Mouse (Mus musculus): Measurements from ENCODE around the gene Tjp1. TPM values are rescaled to one million over a fixed set of nuclear protein-coding genes. Genes with fewer than 3 reads are reported as not detected.

Tjp1 gene
- polyA plus RNA-seq, 1 experiment from 2014 or later, result 33.9 TPM

DNA sequence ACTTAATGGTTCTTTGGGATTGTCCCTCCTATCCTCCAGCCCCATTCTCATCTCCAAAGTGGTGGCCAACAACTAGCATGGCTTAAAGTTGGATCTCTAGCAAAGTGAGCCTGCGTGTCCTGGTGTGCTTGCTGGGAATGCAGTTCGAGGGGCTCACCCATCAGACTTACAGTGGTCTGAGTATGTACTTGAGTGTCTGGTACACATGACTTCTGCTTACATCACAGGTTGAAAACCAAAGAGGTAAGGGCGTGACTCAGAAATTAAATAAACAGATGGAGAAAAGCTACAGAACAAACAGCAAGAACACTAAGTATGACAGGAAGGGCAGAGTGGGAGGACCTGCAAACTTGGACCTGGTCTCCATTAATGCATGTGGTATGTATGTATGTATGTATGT, 67.4 kb downstream of the Tjp1 start:
- no peak for ATAC-seq (ENCODE audit: low FRiP score, low read depth)
- Histone ChIP-seq H3K36me3 (no peaks in the 10 kb centered on the region), H3K9me3 (no peaks in the 10 kb centered on the region), H3K4me2 (replicated peaks) (no peak overlapping the region), H3K4me3 (no peak overlapping the region), H3K9ac (replicated peaks) (no peak overlapping the region), H3K4me1 (no peaks in the 10 kb centered on the region; the same call in 1 of the 2 replicates), H3K27me3 (no peaks in the 10 kb centered on the region), H3K27ac (replicated peaks) (no peak overlapping the region)
- 92% methylated on average over 3 of the region's 3 CpGs for WGBS

DNA sequence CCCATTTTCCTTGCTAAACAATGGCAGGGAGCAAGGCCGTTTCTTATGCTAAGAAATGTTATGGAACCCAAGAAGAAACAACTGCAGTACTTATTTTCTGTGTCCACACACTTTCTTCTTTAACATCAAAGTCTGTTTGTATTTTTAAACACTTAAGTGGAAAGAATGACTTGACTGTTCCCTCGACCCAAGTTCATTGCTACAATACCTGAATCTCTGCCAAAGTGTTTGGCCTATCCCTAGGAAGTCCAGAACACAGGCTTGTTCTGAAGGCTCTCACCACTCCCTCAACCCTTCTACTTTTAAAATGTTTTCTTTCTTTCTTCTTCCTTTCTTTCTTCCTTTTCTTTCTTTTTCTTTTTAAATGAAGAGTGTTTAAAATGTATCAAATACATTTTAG, 71.5 kb downstream of the Tjp1 start:
- Histone ChIP-seq H3K27me3 (no peaks in the 10 kb centered on the region), H3K9ac (replicated peaks) (no peak overlapping the region), H3K36me3 (no peaks in the 10 kb centered on the region), H3K4me2 (replicated peaks) (no peak overlapping the region), H3K27ac (replicated peaks) (no peak overlapping the region), H3K4me3 (no peak overlapping the region), H3K4me1 (peaks cover 6% of the 10 kb centered on the region), H3K9me3 (no peaks in the 10 kb centered on the region)
- 80% methylated on average over 2 of the region's 2 CpGs for WGBS
- ATAC-seq (ENCODE audit: low FRiP score, low read depth), result no peak

DNA sequence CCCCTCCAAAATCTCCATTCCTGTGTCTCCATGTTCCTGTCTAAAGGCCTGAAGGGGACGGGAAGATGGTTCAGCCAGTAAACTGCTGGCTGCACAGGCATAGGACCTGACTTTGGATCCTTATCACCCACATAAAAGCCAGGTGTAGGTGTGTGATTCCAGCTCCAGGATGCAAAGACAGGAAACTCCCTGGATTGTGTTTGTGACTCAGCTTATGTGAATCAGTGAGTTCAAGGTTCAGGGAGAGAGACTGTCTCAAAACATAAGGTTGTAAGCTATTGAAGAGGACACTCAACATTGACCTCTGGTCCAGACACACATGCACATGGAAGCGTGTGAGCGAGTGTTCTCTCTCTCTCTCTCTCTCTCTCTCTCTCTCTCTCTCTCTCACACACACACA, 72.4 kb downstream of the Tjp1 start:
- peaks cover 11% of the 10 kb centered on the region for H3K4me1 ChIP-seq
- no peak for ATAC-seq (ENCODE audit: low FRiP score, low read depth)
- no peak overlapping the region for H3K9ac ChIP-seq (replicated peaks)
- H3K4me2 ChIP-seq (replicated peaks), result no peak overlapping the region
- H3K27me3 ChIP-seq, result no peaks in the 10 kb centered on the region
- no peaks in the 10 kb centered on the region for H3K36me3 ChIP-seq
- no peak overlapping the region for H3K4me3 ChIP-seq
- H3K9me3 ChIP-seq, result no peaks in the 10 kb centered on the region
- WGBS, result 75% methylated on average over 3 of the region's 3 CpGs
- no peak overlapping the region for H3K27ac ChIP-seq (replicated peaks)

DNA sequence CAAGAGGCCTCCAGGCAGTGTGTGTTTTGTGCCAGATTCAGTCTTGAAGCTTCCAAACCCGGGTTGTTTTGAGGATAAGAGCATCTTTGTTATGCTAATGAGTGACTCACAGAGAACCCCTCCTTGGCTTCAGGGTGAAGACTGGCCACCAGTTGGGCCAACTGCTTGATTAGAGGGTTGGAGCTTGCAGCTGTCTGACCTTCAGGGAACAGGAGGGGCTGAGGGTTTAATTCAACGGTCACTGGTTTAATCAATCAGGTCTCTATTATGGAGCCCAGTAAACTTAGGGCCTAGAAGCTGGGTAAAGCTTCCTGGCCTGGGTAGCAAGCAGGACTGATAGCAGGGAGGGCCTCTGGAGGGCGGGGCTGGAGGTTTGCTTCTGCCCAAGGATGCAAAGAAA, 73.3 kb downstream of the Tjp1 start:
- Histone ChIP-seq H3K27ac (replicated peaks) (peak overlapping the region; percentile 60), H3K4me2 (replicated peaks) (no peak overlapping the region), H3K9me3 (no peaks in the 10 kb centered on the region), H3K27me3 (no peaks in the 10 kb centered on the region), H3K9ac (replicated peaks) (no peak overlapping the region), H3K4me1 (peaks cover 14% of the 10 kb centered on the region), H3K36me3 (no peaks in the 10 kb centered on the region), H3K4me3 (no peak overlapping the region)
- ATAC-seq (ENCODE audit: low FRiP score, low read depth), result peak; percentile 71
- WGBS, result 10% methylated on average over 3 of the region's 3 CpGs

- no peak for ATAC-seq (ENCODE audit: low FRiP score, low read depth)
- Histone ChIP-seq H3K4me2 (replicated peaks) (no peak overlapping the region), H3K27ac (replicated peaks) (no peak overlapping the region), H3K4me3 (no peak overlapping the region), H3K9ac (replicated peaks) (no peak overlapping the region), H3K9me3 (no peaks in the 10 kb centered on the region), H3K36me3 (no peaks in the 10 kb centered on the region), H3K27me3 (no peaks in the 10 kb centered on the region), H3K4me1 (peaks cover 14% of the 10 kb centered on the region)
- WGBS, result 81% methylated on average over 3 of the region's 3 CpGs
Measured at GRCm38 (mm10) chr7:65452246-65452645, 75.3 kb downstream of the Tjp1 start.

DNA sequence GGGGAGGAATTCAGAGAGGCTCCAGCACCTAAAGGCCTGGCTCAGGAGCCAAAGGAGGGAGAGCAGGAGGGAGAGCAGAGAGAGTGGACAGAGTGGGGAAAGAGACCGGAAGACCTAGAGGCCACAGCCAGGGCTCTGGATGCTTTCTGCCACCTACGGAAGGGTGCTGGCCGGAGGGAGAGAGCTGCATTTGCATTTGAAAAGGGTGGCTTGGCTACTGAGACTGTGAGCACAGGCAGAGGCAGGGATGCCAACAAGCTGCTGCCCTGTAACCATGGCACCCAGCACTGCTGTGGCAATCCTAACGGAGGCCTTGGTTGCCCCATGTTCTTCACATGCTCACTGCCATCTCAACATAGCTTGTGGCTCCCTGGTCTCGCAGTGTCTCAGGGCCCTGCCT, 77.4 kb downstream of the Tjp1 start:
- H3K36me3 ChIP-seq, result no peaks in the 10 kb centered on the region
- no peak overlapping the region for H3K4me3 ChIP-seq
- no peaks in the 10 kb centered on the region for H3K27me3 ChIP-seq
- no peak overlapping the region for H3K9ac ChIP-seq (replicated peaks)
- WGBS, result 16% methylated on average over 5 of the region's 5 CpGs
- no peak overlapping the region for H3K4me2 ChIP-seq (replicated peaks)
- H3K9me3 ChIP-seq, result no peaks in the 10 kb centered on the region
- peak overlapping the region; percentile 31; the same call in 1 of the 2 replicates for H3K27ac ChIP-seq (replicated peaks)
- H3K4me1 ChIP-seq, result peaks cover 14% of the 10 kb centered on the region
- ATAC-seq (ENCODE audit: low FRiP score, low read depth), result peak; percentile 80

DNA sequence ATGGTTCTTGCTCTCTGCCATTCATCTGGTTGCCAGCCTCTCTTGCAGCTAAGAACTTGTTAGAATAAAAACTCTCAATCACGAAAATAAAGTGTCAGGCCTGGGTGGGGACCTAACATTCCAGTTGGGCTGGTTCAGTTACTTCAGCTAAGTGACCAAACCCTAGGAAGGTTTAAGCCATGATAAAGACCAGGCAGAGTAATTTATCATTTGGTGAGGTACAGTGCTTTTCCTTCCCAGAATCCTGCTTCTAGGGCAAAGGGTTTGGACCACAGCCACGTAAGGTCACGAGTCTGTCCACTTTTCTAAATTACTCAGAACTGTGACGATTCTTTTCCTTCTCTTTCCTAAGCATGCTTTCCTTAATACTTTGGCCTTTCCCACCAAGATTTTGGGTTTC, 86.1 kb downstream of the Tjp1 start:
- H3K36me3 ChIP-seq, result no peaks in the 10 kb centered on the region
- no peak overlapping the region for H3K4me2 ChIP-seq (replicated peaks)
- no peak overlapping the region for H3K27ac ChIP-seq (replicated peaks)
- ATAC-seq (ENCODE audit: low FRiP score, low read depth), result no peak
- H3K4me3 ChIP-seq, result no peak overlapping the region
- no peaks in the 10 kb centered on the region for H3K9me3 ChIP-seq
- 87% methylated on average over 4 of the region's 4 CpGs for WGBS
- no peaks in the 10 kb centered on the region for H3K27me3 ChIP-seq
- no peak overlapping the region for H3K9ac ChIP-seq (replicated peaks)
- H3K4me1 ChIP-seq, result peaks cover 9% of the 10 kb centered on the region

DNA sequence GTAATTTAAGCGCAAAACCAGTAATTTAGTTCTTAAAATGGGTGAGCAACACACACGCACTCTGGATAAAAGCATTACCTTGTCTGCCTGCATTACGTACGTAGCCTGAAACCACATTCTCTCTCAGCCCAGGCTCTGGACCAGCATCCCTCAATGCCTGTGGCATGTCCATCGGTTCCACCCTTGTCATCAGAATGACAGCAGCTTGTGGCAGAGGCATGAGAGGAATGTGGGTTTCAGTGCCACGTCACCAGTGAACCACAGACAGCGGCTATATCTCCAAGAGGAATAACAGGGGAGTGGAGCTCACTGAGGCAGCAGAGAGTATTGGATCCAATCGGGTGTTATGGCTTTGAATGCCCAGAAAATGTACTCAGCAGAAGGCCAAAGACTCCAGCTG, 88.1 kb downstream of the Tjp1 start:
- H3K9ac ChIP-seq (replicated peaks), result no peak overlapping the region
- H3K4me1 ChIP-seq, result peaks cover 9% of the 10 kb centered on the region
- H3K27ac ChIP-seq (replicated peaks), result no peak overlapping the region
- H3K4me2 ChIP-seq (replicated peaks), result no peak overlapping the region
- WGBS, result 54% methylated on average over 8 of the region's 8 CpGs
- H3K36me3 ChIP-seq, result no peaks in the 10 kb centered on the region
- ATAC-seq (ENCODE audit: low FRiP score, low read depth), result peak; percentile 72
- no peaks in the 10 kb centered on the region for H3K27me3 ChIP-seq
- no peaks in the 10 kb centered on the region for H3K9me3 ChIP-seq
- H3K4me3 ChIP-seq, result no peak overlapping the region

GRCm38 (mm10) chr7:65438146-65438545, 89.4 kb downstream of the Tjp1 start:
- no peak for ATAC-seq (ENCODE audit: low FRiP score, low read depth)
- Histone ChIP-seq H3K9me3 (no peaks in the 10 kb centered on the region), H3K36me3 (no peaks in the 10 kb centered on the region), H3K9ac (replicated peaks) (no peak overlapping the region), H3K4me3 (no peak overlapping the region), H3K4me1 (peaks cover 9% of the 10 kb centered on the region), H3K4me2 (replicated peaks) (no peak overlapping the region), H3K27me3 (no peaks in the 10 kb centered on the region), H3K27ac (replicated peaks) (no peak overlapping the region)
- WGBS, result 83% methylated on average over 5 of the region's 5 CpGs

DNA sequence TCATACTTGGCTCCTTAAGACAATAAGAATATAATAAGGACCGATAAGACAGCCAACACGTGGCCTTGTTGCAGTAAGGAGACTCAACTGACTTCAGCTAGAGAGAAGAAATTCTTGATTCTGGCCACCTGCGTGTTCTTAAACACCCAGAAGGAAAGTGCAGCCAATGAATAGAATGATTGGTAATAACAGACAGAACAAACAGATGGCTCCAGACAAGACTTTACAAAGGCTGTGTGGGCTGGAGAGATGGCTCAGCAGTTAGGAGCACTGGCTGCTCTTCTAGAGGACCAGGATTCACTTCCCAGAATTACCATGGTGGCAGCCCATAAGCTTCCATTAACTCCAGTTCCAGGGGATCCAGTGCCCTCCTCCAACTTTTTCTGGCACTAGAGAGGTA, 90.7 kb downstream of the Tjp1 start:
- H3K27ac ChIP-seq (replicated peaks), result no peak overlapping the region
- 89% methylated on average over 3 of the region's 3 CpGs for WGBS
- H3K9ac ChIP-seq (replicated peaks), result no peak overlapping the region
- peaks cover 9% of the 10 kb centered on the region for H3K4me1 ChIP-seq
- H3K9me3 ChIP-seq, result no peaks in the 10 kb centered on the region
- no peak overlapping the region for H3K4me2 ChIP-seq (replicated peaks)
- H3K4me3 ChIP-seq, result no peak overlapping the region
- ATAC-seq (ENCODE audit: low FRiP score, low read depth), result no peak
- H3K27me3 ChIP-seq, result no peaks in the 10 kb centered on the region
- no peaks in the 10 kb centered on the region for H3K36me3 ChIP-seq

DNA sequence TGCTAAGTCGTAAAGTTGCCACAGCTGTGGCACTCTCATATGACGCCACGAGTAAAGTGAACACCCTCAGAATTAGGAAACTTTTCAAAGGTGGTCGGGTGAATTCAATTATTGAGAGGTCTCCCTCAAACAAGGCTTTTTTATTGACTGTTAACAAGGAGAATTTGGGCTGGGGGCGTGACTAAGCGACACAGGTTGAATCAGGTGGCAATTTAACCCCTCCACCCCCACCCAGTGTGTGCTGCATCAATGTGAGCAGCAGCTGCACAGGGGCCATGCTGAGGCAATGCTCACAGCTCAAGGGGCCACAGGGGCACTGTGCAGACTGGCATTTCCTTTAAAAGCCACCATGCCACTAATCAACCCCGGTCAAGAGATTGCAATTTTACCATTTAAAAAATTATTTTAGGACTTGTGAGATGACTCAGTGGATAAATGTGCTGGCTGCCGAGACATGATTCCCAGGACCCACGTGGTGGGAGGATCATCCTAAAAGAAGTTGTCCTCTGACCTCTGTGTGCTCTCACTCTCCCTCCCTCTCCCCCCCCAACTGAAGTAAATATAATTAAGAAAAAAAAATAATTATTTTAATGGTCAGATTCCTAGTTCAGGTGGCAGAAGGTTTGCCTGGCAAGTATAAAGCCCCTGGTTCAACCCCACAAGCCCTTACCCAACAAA, 96.4 kb downstream of the Tjp1 start:
- peaks cover 4% of the 10 kb centered on the region; the same call in 1 of the 2 replicates for H3K27me3 ChIP-seq
- no peak for ATAC-seq (ENCODE audit: low FRiP score, low read depth)
- H3K4me1 ChIP-seq, result peaks cover 8% of the 10 kb centered on the region; the same call in 1 of the 2 replicates
- H3K9me3 ChIP-seq, result no peaks in the 10 kb centered on the region
- H3K4me2 ChIP-seq (replicated peaks), result no peak overlapping the region
- H3K4me3 ChIP-seq, result no peak overlapping the region
- H3K9ac ChIP-seq (replicated peaks), result no peak overlapping the region
- WGBS, result 42% methylated on average over 9 of the region's 9 CpGs
- H3K27ac ChIP-seq (replicated peaks), result no peak overlapping the region
- H3K36me3 ChIP-seq, result no peaks in the 10 kb centered on the region

GRCm38 (mm10) chr7:65430401-65430800, 97.2 kb downstream of the Tjp1 start:
- H3K9me3 ChIP-seq, result no peaks in the 10 kb centered on the region
- H3K4me3 ChIP-seq, result no peak overlapping the region
- no peak overlapping the region for H3K9ac ChIP-seq (replicated peaks)
- 16% methylated on average over 8 of the region's 8 CpGs for WGBS
- H3K27ac ChIP-seq (replicated peaks), result no peak overlapping the region
- H3K27me3 ChIP-seq, result peaks cover 4% of the 10 kb centered on the region; the same call in 1 of the 2 replicates
- H3K4me1 ChIP-seq, result peaks cover 8% of the 10 kb centered on the region; the same call in 1 of the 2 replicates
- no peaks in the 10 kb centered on the region for H3K36me3 ChIP-seq
- no peak for ATAC-seq (ENCODE audit: low FRiP score, low read depth)
- no peak overlapping the region for H3K4me2 ChIP-seq (replicated peaks)

DNA sequence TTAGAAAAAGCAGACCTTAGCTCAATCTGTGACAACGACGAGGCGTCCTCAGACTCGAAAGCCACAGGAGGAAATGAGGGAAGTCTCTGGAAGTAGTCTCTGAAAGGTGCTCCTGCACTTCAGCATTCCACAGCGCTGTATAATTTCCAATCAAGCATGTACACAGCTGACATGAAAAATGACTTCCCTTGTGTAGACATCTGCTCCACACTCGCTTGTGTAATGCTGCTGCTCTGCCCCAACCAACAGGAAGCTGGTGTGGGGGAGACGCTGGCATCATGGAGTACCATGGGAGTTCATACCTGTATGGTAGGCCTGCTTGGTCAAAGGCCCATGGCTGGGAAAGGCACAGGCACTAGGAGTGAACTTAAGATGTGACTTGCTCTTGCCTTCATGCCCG, 103.1 kb downstream of the Tjp1 start:
- H3K4me3 ChIP-seq, result no peak overlapping the region
- no peak for ATAC-seq (ENCODE audit: low FRiP score, low read depth)
- no peaks in the 10 kb centered on the region for H3K36me3 ChIP-seq
- 90% methylated on average over 8 of the region's 8 CpGs for WGBS
- no peak overlapping the region for H3K4me2 ChIP-seq (replicated peaks)
- H3K9me3 ChIP-seq, result no peaks in the 10 kb centered on the region
- no peaks in the 10 kb centered on the region; the same call in 1 of the 2 replicates for H3K27me3 ChIP-seq
- no peak overlapping the region for H3K27ac ChIP-seq (replicated peaks)
- no peak overlapping the region for H3K9ac ChIP-seq (replicated peaks)
- peaks cover 7% of the 10 kb centered on the region; the same call in 1 of the 2 replicates for H3K4me1 ChIP-seq

All from midbrain, embryonic 12.5 days (tissue).